Mouse (Mus musculus) small intestine, adult 2 months (tissue): ENCODE results near the gene Dlgap1.

ENCODE experiments used
- CTCF ChIP-seq: fragments of 200-500 bp; IDR thresholded peaks from 2 replicates; pipeline ENCODE4 v1.5.1; 2012; ENCODE audit warnings: low read depth, mild to moderate bottlenecking, control low read depth, inconsistent platforms, low read length, moderate library complexity, mixed read lengths; ENCODE audit not compliant: insufficient replicate concordance, insufficient read length; ENCODE audit errors: extremely low read depth
- POLR2A ChIP-seq: fragments of 200-500 bp; IDR thresholded peaks from 2 replicates; pipeline ENCODE4 v1.6.1; 2012; ENCODE audit warnings: low read depth, mild to moderate bottlenecking, control low read depth, inconsistent platforms, low read length, moderate library complexity

- TF ChIP-seq CTCF (no peak), POLR2A (no peak)
These were observed 465.7 kb downstream of the Dlgap1 start for GRCm38 (mm10) chr17:70434549-70434948.
